17 mouse cellular contexts compared by ENCODE assay signal in genomic region chr7:58801791-58802190, GRCm38 (mm10).
"Had no signal": no experiment of that assay in that cellular context is flagged by ENCODE, and none has a peak within 500 bp of the region (broad histone marks: within the 10 kb centered on the region; RNA-seq: fewer than 3 reads in every experiment).

No protein-coding gene starts in this region.

- H3K27me3 ChIP-seq: limb, embryonic 12.5 days; liver, embryonic 13.5 days; megakaryocyte, embryonic 14.5 days; midbrain, embryonic 15.5 days; neural tube, embryonic 13.5 days had no signal

- H3K9ac ChIP-seq: limb, embryonic 12.5 days; liver, embryonic 13.5 days; midbrain, embryonic 15.5 days; neural tube, embryonic 13.5 days had no signal

- DNase-seq: kidney, postnatal 36 days; liver; liver, embryonic 13.5 days; lung, adult 18-20 months; lung, postnatal 4 days; retina, postnatal 1 day; right cerebral cortex, postnatal 4 days; spleen, adult 18-20 months; thymus, adult 18-20 months; thymus, postnatal 14 days had no signal

- ATAC-seq: lung, postnatal 0 days; midbrain, embryonic 15.5 days had no signal

- H3K4me2 ChIP-seq: limb, embryonic 12.5 days; liver, embryonic 13.5 days; midbrain, embryonic 11.5 days; midbrain, embryonic 15.5 days; neural tube, embryonic 13.5 days had no signal

- H3K9me3 ChIP-seq: limb, embryonic 12.5 days; liver, embryonic 13.5 days; megakaryocyte, embryonic 14.5 days; midbrain, embryonic 15.5 days; neural tube, embryonic 13.5 days had no signal

- H3K36me3 ChIP-seq: limb, embryonic 12.5 days; liver, embryonic 13.5 days; midbrain, embryonic 15.5 days; neural tube, embryonic 13.5 days had no signal

- H3K27ac ChIP-seq: layer of hippocampus, adult 2 months; limb, embryonic 12.5 days; liver, embryonic 13.5 days; midbrain, embryonic 15.5 days; neural tube, embryonic 13.5 days had no signal

- H3K4me1 ChIP-seq: limb, embryonic 12.5 days; liver, embryonic 13.5 days; midbrain, embryonic 15.5 days; neural tube, embryonic 13.5 days had no signal

- H3K4me3 ChIP-seq: layer of hippocampus, adult 2 months; limb, embryonic 12.5 days; liver, embryonic 13.5 days; midbrain, embryonic 15.5 days; neural tube, embryonic 13.5 days had no signal
